Mouse (Mus musculus) CD4-positive helper T cell, adult 2 months (primary cell): Measurements from ENCODE around the gene Cacna2d4.

ENCODE experiments used
- DNase-seq: peaks from one replicate; pipeline ENCODE4 v3.0.0-alpha.2; 2012; ENCODE audit warnings: low read depth, missing footprints, low spot score

The Cacna2d4 gene

GRCm38 (mm10) chr6:119310176-119310575, 73.8 kb downstream of the Cacna2d4 start:
- DNase-seq, result no peak

DNA sequence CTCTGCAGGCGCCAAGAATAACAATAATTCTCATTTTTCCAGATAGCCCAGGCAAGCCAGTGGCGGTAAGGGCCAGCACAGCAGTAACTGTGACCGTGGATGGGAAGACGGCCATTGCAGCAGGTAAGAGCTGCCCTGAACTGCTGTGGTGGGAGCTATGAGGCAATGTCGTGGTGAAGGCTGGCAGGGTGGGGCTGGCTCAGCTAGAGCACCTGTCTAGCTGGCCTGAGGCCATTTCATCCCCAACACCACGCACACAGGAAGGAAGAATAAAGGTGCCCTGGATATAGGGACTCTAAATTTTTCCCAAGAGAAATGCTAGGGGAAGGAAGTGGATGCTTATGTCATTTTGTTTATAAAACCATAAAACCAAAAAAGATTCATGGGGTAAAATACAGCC, 76.1 kb downstream of the Cacna2d4 start:
- no peak for DNase-seq

DNA sequence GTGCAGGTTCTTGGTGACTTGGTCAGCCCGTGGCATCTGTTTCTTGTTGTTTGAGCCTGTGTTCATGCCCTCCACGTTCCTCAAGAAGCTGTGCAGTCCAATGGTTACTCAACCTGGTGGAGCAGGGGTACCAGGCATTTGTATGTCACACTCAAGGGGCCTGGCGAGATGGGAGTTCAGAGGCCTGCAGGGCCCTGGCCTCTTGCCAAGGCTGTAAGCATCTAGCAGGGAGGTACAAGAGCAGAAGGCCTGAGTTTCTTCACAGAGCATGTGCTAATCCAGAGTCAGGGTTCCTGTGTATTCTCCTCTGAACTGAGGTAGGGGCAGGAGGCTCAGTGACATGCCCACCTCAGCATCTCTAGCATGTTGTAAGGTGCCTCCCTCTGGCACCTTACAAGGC, 76.8 kb downstream of the Cacna2d4 start:
- no peak for DNase-seq

- no peak for DNase-seq
These were observed 77.5 kb downstream of the Cacna2d4 start for GRCm38 (mm10) chr6:119313588-119314375.

DNA sequence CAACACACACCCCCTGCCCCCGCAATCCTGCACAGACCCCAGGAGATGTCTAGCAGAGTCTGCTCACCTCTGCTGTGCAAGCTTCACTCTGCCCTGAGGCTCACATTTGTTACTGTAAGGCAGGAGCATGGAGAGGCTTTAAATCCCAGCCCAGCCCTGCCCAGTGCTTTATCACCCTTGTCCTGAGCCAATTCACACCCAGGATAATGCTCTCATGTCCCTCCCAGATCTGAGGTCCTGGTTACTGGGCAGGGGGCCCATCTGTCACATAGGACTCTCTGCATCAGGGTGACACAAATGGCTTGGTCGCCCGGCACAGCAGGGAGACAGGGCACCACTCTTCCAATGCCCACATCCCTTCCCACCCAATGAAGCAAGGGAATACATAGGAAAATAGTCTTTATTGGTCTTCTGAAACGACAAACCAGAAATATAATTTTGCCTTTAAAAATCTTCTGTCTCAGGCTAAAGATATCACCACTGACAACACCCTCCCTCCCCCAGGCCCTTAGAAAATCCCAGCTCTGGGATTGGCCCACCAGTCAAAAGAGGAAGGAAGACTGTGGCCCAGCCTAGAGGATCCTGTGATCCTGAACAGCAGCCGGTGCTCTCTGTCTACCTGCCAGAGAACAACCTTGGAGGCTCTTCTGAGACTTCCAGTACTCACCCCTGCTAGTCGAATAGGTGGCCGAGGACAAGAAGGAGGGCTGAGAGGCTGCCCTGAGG, 78.6 kb downstream of the Cacna2d4 start:
- no peak for DNase-seq

DNA sequence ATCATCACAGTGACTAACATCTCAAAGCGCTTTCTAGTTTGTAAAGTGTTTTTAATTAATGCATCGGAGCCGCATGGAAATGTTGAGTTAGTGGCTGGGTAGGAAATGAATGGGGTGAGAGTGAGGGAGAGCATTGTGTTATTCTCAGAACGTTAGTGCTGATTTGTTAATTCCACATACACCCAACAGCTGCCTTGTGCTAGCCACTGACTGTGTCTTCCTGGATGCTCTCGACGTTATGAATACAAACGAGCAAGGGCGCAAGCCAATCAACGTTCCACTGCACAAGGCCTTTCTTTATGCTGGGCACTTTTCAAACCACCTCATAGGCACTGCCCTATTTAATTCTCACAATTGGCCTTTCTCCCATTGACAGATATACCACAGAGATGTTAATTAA, 82.4 kb downstream of the Cacna2d4 start:
- no peak for DNase-seq

DNA sequence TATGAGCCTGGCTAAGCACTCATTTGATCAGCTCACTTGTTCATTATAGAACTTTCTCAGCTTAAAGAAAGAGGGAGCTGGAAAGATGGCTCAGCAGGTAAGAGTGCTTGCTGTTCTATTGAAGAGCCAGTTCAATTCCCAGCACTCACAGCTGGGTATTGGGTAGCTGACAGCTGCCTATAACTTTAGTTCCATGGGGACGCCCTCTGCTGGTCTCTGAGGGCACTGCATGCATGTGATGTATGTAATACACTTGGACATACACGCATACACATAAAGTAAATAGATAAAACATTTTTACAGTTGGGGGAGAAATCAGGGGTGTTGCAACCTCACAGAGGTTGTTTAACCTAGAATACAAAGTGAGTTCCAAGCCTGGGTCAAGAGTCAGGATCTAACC, 83.0 kb downstream of the Cacna2d4 start:
- DNase-seq, result no peak

- DNase-seq, result no peak
These were observed 84.2 kb downstream of the Cacna2d4 start for GRCm38 (mm10) chr6:119320481-119320880.

DNA sequence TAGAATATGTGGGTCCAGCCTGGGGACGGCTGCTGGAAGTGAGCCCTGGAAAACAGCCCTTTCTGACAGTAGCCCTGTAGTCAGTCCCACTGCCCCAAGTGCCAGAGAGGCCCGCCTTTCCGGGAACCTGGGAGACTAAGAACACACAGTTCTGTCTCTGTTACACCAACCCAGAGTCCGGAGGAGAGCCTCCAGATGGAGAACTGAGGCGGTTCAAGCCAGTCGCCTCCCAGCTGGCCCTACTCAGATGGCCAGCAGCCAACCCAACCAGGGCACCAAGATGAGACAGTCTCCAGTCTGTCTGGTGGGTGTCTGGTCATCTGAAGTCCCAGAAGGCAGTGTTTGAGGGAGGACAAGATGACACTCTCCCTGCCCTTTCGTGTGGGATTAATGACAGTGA, 85.4 kb downstream of the Cacna2d4 start:
- DNase-seq, result no peak

- DNase-seq, result no peak
These were observed 88.5 kb downstream of the Cacna2d4 start for GRCm38 (mm10) chr6:119324776-119325175.

DNA sequence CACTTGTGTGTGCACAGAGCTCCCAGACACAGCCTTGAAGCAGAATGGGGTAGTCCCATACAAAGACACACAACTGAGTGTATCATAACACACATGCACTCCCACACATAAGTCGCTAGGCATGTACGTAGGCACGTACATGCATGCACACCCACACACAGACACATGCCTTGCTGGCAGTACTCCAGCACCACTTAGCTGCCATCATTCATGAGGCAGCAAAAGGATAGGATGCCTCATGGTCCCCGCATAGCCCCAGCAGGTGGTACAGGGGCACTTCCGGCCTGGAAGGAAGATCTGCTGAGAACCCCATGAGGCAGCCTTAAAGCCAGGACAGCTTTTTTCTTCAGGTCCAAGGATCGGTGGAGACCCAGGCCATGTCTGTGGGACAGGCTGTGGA, 89.7 kb downstream of the Cacna2d4 start:
- no peak for DNase-seq

- no peak for DNase-seq
These were observed 90.2 kb downstream of the Cacna2d4 start for GRCm38 (mm10) chr6:119326541-119326940.

GRCm38 (mm10) chr6:119328521-119329115, 92.3 kb downstream of the Cacna2d4 start:
- no peak for DNase-seq

- no peak for DNase-seq
These were observed 92.9 kb downstream of the Cacna2d4 start for GRCm38 (mm10) chr6:119329215-119329714.

DNA sequence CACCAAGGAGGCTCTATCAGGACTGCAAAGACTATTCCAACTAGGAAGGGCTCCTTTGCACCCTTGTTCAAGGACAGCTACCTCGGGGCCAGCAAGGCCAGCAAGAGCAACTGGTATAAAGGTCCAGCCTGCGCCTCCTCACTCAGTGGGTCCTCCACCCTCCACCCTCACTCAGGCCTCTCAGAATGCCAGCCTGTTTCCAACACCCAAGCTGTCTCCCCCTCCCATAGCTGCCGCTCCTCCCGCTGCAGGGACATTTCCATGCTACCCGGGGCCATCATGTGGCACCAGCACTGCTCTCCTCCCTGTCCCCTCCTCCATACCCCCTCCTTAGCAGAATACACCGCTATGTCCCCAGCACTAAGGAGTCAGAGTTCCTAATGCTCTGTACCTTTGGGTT, 93.6 kb downstream of the Cacna2d4 start:
- DNase-seq, result no peak

- no peak for DNase-seq
These were observed 94.2 kb downstream of the Cacna2d4 start, which contains the start of gene Lrtm2 for GRCm38 (mm10) chr6:119330506-119330905. Gene Lrtm2 (minus strand): TSS chr6:119330766.

DNA sequence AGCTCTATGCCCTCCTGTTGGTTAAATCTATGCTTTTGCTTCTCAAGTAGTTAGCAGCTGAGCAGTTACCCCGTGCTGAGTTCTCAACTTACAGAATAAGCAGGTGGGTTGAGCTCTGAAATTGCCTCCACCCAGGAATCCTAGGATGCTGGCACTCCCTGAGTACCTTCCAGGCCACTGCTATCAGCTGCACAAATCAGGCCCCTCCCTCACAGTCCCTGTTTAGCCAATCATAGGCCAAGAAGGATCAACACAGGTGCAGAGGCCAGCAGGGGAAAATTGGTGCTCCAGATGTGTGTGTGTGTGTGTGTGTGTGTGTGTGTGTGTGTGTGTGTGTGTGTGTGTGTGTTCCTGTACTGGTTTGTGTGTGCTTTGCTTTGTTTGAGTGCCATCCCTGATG, 95.8 kb downstream of the Cacna2d4 start:
- DNase-seq, result no peak

GRCm38 (mm10) chr6:119333202-119333601, 96.9 kb downstream of the Cacna2d4 start:
- no peak for DNase-seq

GRCm38 (mm10) chr6:119333831-119334230, 97.5 kb downstream of the Cacna2d4 start:
- DNase-seq, result no peak

- peak; percentile 61 for DNase-seq
These were observed 99.8 kb downstream of the Cacna2d4 start for GRCm38 (mm10) chr6:119336124-119336523.

DNA sequence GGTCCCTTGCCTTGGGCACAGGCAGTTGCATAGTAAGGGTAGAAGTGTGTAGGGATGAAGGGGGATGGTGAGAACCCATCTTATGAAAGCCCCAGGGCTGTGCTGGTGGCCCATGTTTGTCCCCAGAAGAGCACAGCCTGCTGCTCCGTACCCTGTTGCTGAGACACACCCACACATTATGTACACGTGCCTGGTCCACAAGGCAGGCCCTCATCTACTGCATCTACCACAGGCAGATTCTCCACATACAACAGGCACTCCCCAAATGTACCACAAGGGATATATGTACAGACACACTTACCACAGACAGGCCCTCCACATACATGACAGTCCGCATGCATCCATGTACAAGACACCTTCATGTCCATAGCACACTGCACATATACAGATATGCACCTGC, 101.0 kb downstream of the Cacna2d4 start:
- no peak for DNase-seq

GRCm38 (mm10) chr6:119338121-119338912, 102.0 kb downstream of the Cacna2d4 start:
- DNase-seq, result no peak
